Mouse (Mus musculus): ENCODE data around the gene Il1rl2. TPM values are rescaled to one million over a fixed set of nuclear protein-coding genes. Genes with fewer than 3 reads are reported as not detected.
A peak's percentile ranks its signal among the peaks of the same experiment; 100 is the strongest.

Il1rl2 gene
- total RNA-seq, 2 experiments from 2014 or later, result 3.0 to 3.4 TPM

DNA sequence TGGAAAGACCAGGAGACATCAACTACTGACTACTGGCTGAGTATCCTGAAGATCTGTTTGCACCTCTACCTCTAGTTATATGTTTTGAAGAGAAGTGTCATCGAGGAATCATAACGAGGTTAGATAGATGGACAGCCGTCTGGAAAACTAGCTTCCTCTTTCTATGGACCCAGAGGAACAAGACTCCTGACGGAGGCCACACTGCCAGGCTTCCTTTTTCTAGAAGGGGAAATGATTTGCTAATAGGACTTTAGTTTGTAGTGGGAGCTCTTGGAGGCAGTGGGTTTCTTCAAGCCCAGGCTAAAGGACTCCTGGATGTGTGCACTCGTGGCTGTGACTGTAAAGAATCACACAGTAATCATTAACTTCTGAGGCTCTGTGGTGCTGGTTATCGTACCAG, 2.6 kb upstream of the Il1rl2 start:
- no peak for DNase-seq
- intact Hi-C loops (cut with DNase I; ENCODE audit: low total_unique reads), result no loop called here

DNA sequence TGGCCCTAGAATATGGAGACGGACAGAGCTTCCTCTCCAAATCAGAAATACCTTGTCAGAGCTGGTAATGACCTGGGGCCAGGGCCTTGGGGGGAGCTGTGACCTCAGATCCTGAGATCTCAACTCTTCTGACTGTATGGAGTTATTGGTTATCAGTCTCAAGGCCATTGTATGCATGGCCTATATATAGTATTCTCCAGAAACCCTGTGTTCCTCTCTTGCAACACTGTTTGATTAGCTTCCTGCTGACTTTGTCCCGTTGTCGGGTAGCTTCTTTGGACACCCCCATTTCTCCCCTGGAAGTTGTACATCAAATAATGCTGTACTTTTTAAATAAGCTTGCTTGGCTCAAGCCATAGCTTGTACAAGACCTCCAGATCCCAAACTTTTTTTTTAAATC, 1.9 kb upstream of the Il1rl2 start:
- no peak for DNase-seq
- intact Hi-C loops (cut with DNase I; ENCODE audit: low total_unique reads), result no loop called here

DNA sequence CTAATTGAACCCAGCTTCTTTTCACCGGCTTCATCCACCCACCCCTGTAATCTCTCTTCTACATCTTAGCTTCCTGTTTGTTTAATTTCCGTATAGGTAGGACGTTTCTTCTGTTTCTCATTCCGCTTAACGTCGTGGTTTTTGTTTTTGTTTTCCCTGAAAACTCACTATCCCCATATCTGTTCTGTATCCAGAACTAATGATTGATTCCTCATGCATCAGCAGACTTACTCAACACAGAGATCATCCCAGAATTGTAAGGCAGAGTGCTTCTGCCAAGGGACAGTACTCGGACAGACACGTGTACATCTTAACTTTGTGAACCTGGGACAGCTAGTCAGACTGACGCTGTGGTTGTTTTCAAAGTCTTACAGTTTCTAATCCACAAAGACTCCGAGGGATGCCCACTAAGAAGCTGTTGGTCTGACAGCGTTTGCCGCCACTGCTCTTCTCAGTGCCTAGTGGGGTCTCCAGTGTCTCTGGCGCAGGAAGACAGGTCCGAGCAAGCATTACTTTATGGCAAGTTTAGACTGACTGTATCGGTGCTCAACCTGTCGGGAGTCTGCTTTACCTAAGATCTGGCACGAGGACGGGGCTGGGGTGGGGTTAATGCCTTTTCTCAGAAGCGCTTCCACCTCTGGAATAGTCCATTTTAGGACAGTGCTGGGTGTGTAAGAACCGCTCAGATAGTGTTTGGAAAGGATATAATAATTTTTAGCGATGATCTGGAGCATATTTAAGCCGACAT, 719 bp downstream of the Il1rl2 start:
- DNase-seq, result no peak
- intact Hi-C loops (cut with DNase I; ENCODE audit: low total_unique reads), result no loop called here

DNA sequence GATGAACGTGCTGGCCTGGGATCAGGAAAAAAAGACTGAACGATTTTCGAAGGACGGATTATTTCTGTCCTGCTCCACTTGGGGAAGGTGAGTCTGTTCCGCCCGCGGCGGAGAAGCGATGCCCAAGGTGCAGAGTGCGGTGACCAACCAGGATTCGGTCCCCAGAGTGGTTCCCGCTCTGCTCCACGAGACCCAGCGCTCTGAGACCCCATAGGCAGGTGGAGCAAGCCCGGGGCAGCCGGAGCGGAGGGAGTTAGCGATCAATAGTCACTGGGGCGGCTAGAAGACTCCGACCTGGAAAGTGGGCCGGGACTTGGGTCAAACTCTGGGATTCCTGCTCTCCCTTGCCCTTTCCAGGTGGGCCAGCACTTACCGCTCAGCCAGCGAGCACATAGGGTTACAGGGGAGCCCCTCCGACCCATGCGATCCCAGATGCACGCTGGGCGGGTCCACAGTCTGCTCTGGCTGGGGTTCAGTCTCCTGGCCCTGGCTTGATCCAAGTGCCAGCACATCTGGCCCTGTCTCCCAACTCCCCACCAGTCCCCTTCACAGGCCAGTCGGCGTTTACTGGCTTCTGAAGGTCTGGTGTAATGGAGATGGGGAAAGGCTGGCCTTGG, 1.4 kb downstream of the Il1rl2 start:
- DNase-seq, result peak; percentile 36

DNA sequence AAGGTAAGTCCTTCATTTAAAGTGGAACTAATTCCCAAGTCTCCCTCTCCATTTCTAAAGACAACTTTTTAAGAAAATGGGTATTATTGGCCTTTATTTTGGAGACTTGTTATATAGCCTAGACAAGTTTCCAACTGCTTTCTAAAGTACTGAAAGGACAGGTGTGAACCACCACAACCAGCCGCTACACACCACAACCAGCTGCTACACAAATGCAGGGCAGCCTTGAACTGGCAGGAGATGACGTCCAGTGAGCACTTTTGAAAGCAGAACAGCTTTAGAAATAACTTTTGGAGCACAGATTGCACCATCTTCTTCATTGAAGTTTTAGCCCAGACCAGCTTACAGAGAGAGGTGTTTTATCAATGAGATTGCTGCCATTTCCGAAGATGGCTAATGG, 3.2 kb downstream of the Il1rl2 start:
- intact Hi-C loops (cut with DNase I; ENCODE audit: low total_unique reads), result no loop called here

More for the DNA sequence above, 1.4 kb downstream of the Il1rl2 start:
- intact Hi-C loops (cut with DNase I; ENCODE audit: low total_unique reads), result no loop called here

DNA sequence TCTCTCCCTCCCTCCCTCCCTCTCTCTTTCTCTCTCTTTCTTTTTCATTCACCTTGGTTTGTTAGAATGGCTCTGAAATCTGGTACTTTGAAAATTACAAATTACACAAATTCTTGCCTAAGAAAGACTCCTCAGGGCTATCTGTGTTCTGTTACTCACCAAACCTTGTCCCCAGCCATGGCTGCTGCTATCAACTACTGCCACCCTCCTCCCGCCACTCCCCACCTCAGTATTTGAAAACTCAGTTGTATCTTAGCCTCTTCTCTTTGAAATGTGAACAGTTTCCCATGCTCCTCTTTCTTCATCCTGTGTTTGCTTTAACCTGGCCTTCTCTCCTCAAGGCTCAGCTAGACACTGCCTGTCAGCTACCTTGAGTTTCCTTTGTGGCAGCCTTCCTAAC, 5.1 kb downstream of the Il1rl2 start:
- intact Hi-C loops (cut with DNase I; ENCODE audit: low total_unique reads), result no loop called here
- DNase-seq, result no peak

More for the DNA sequence above, 3.2 kb downstream of the Il1rl2 start:
- no peak for DNase-seq

DNA sequence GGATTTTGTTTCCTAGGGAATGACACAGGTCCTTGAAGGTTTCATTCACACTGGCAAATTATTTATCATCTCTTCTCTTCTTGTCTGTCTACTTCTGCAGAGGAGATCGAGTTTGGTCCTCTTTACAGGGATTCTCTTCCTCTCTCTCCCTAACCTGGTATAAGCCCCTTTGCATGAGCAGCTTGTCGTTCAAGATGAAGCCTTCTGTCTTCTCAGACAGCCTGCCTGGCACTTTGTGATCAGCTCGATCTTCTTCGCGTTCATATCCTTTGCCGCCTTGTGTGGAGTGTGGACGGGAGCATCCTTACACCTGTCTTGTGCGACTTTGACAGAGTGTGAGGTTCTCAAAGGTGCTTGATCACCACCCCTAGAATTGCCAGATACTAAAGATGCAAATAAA, 5.8 kb downstream of the Il1rl2 start:
- DNase-seq, result no peak
- intact Hi-C loops (cut with DNase I; ENCODE audit: low total_unique reads), result no loop called here

DNA sequence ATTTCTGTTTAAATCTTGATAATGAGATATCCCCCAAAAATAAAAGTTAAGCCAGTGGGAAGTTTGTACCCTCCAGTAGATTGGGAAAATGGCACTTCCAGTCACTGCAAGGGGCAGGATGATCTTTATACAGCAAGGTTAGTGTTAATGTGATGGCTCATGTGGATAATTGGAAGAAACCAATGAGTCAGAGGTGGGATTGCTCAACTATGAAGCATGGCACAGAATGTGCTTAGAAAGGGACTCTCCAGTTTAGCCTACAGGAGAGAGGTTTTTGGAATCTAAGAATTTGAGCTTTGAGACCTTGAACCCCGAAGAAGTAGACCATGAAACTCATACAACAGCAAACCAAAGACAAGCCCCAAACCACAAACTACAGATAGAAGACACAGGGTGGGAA, 14.9 kb downstream of the Il1rl2 start:
- intact Hi-C loops (cut with DNase I; ENCODE audit: low total_unique reads), result no loop called here
- DNase-seq, result no peak

DNA sequence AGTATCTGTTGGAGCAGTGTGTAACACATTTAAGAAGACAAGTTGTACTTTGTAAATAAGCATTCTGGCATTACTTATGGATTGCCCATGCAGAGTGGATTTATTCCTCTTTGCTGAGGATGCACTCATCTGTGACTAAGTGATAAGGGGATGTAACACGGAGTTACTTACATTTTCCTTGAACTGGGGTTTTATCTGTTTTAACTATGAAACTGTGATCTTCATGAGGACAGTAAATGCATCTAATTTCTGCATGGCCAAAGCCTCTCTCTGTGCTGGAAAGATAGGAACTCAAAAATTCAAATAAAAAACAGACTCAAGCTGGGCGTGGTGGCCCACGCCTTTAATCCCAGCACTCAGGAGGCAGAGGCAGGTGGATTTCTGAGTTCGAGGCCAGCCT, 15.7 kb downstream of the Il1rl2 start:
- intact Hi-C loops (cut with DNase I; ENCODE audit: low total_unique reads), result no loop called here
- DNase-seq, result no peak

DNA sequence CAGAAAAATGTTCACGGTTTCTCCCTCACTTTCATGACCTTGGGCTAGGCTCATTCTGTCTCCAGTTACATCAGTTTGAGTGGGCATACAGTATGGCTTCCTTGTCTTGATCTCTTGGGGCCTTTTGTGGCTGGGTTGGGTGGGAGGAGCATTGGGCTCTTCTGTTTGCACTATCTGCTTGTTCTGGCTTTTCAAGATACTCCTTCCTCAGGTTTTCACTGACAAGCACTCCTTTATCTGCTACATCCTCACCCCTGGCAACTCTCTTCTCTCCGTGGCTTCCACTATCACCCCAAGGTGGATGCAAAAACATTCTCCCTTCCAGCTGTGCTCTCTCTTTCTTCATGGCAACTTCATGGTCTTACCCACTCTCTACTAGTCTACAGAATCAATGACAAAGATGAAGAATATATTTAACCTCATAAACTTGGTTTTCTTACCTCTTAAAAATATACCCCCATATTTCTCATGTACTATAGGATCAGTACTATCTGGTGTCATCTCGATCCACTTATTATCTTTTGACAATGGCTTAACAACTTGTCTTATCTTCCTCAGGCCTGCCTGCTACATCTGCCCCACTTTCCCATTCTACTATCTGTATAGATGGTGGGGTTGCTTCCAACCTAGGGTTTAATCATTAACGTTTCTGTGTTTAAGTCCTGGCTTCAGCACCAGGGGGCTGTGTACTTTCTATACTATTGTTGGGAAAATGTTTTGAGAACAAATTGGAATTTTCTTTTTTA, 27.9 kb downstream of the Il1rl2 start:
- DNase-seq, result no peak
- intact Hi-C loops (cut with DNase I; ENCODE audit: low total_unique reads), result no loop called here

DNA sequence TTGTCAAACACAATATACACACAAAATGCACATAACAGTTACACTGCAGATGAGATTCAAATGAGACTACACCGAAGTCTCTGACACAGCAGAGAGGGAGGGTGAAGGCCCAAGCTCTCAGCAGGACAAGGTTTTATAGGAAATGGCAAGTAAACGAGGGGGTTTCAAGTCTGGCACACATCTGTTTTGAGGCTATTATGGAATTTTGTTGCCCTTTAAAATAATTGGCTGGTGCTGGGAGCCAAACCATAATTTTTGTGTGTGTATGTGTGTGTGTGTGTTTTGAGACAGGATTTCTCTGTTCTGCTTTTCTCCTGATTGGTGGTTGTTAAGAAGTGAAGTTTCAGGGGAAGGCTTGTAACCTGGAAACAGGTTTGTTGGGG, 28.5 kb downstream of the Il1rl2 start:
- intact Hi-C loops (cut with DNase I; ENCODE audit: low total_unique reads), result no loop called here
- no peak for DNase-seq

DNA sequence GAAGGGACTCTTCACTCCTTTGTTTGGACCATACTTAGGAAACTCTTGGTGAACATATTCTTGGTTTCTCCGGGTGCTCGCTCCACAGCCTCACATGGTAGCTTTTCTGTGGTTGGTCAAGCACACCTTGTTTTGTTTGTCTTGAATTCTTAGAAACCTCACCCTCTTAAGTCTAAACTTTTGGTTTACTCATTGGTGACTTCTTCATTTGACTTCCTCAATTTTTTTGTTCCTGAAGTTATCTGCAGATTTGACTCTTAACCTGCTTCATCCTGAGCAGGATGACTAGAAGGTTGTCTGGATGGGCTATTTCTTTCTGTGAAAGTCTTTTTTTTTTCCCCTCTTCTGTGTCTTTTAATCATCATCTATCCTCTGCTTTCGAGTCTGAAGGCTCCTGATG, 30.3 kb downstream of the Il1rl2 start:
- DNase-seq, result no peak
- intact Hi-C loops (cut with DNase I; ENCODE audit: low total_unique reads), result no loop called here

DNA sequence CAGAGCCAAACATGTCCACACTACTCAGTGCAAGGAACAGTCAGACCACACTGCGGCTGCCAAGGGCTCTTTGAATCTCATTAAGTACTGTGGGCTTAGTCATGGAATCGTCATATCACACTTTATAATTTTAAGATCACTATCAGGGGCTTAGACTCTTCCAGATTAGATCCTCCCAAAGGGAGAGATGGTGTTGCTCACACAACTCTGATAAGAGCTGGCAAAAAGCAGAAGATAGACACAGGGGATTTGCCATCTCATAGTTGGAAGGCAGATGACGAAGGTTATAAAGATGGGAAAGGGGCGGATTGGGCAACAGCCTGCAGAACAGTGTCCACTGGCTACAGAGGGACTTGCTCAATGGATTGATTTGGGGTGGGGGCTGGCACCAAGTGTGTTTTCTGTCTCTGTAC, 31.0 kb downstream of the Il1rl2 start:
- intact Hi-C loops (cut with DNase I; ENCODE audit: low total_unique reads), result no loop called here

DNA sequence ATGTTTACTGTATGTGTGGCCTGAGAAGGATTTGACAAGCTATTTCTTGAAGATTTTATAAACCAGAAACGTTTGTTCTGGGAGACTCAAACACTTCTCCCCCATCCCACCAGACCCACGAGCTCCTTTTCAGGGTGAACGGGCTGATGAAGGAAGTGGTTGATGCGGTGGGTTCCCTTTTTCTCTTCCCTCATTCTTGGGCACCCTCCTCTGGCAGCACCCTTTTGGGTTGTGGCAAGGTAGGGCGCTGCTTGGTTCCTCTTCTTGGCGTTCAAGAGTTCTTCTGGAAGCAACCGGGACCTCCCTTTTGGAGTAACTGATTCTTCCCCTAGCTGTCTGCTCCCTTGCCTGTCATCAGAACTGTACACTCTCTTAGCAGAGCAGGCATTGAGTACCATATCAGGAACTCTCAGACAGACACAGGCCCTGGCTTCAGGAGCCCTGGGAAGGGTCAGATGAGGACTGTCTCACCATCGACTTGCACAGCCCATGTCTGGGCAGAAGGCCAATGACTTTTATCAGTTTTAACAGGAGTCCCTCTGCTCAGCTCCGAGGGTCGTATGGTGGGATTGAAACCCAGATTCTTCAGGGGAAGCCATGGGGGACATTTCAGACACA, 31.6 kb downstream of the Il1rl2 start:
- no peak for DNase-seq
- intact Hi-C loops (cut with DNase I; ENCODE audit: low total_unique reads), result no loop called here

More for the DNA sequence above, 31.0 kb downstream of the Il1rl2 start:
- no peak for DNase-seq

DNA sequence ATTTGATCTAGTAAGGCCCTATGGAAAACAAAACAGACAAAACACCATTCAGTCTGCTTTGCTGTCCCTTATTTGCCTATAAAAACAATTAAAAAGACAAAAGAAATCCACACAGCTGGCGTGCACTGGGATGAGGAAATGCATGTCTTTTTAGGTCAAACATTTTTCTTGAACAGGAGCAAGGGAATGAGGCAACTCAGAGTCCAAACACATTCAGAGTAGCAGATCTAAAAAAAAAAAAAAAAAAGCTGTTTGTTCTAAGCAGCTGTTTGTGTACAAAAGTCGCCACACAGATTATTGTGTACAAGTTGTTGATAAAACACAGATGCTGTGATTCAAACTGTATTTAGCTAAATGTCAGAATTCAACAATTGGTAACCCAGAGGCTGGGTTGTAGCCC, 33.5 kb downstream of the Il1rl2 start:
- intact Hi-C loops (cut with DNase I; ENCODE audit: low total_unique reads), result no loop called here
- DNase-seq, result no peak

DNA sequence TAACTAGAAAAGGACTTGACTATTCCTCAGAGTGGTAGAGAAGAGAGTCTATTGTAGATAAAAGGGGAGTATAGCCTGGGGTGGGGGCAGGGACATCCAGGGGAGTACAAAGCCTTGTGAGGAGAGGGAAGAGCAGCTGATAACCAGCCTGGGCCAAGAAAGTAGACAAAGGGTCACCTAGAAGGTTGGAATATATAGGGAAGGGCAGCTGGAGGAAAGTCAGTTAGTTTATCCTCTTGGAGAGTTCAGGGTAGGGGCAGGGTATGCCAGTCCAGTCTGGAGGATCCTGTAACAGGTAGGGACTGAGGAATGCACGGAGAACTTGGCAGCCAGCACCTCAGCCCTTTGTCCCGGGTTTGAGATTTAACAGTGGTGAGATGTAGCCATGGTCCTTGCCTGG, 33.9 kb downstream of the Il1rl2 start:
- intact Hi-C loops (cut with DNase I; ENCODE audit: low total_unique reads), result no loop called here

DNA sequence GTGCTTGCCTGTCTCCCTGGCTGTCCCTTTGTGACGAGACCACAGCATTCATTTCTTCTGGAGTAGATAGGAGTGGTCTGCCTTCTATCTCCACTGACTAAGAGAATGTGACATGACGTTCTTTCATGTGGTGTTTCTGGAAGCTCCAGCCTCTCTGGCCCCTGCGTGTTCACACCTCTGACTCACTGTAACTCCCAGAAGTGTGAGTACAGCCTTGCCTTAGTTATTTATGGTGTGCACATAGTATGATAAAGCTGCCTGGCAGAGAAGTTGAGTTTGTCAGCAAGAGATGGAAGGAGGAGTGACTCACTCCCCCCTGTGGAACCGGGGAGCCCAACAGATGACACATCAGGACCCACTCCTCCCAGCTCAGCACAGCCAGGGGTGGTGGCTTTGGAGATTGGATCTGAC, 34.4 kb downstream of the Il1rl2 start:
- intact Hi-C loops (cut with DNase I; ENCODE audit: low total_unique reads), result no loop called here
- peak; percentile 40 for DNase-seq

More for the DNA sequence above, 33.9 kb downstream of the Il1rl2 start:
- no peak for DNase-seq

DNA sequence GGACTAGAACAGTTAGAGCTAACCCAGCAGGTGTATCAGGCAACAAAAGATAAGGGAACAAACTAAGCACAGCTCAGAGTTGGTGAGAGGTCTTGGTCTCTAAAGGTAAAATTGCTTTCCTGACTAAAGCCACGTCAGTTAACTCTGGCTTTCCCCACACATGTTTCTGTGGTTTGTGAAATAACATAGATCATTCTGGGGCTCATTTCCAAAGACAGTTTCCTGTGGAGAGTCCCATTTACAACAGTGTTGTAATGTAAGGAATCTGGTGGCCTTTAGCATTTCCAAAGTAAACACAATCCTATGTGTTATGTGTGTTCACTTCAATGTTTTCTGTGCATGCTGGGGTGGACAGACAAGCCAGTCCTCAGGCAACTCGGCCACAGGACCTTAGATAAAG, 35.3 kb downstream of the Il1rl2 start:
- DNase-seq, result no peak
- intact Hi-C loops (cut with DNase I; ENCODE audit: low total_unique reads), result no loop called here

DNA sequence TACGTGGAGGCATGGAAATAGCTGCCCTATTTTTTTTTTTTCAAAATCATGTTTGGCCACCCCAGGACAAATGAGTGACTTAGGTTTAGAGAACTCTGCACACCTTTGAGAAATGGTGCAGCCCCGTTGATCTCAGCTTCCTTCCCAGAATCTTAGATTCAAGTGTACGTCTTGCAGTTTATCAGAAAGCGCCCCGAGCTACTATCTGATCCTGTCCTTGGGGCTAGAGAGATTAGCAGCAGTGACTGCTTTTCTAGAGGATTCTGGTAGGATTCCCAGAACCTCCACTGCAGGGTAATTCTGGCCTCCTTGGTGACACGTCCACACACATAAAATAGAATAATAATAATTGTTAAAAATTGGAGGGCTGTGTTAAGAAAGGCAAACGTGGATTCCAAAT, 36.6 kb downstream of the Il1rl2 start:
- intact Hi-C loops (cut with DNase I; ENCODE audit: low total_unique reads), result no loop called here

DNA sequence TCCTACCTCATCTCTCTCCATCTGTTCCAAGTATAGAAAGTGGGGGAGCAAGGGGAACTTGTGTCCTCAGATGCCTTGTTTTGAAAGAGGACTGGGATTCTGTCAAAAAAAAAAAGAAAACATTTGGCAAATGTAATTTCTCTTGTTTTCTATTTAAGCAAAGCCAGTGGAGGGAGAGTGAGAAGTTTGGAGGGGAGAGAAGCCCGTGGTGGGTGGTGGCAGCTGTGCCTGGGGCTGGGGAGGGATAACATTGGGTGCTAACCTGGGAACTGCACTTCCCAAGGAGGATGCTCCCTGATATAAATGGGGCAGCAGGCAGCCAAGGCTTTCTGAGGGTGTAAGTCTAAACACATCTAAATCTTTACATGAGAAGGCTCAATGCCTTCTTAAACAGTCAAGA, 37.2 kb downstream of the Il1rl2 start:
- intact Hi-C loops (cut with DNase I; ENCODE audit: low total_unique reads), result no loop called here
- no peak for DNase-seq

More for the DNA sequence above, 36.6 kb downstream of the Il1rl2 start:
- no peak for DNase-seq
